Mouse (Mus musculus) E14TG2a.4 (cell line): ENCODE results near the gene Btbd8.

Experiments
- H3K27me3 ChIP-seq: 2 replicates; pipeline ENCODE4 v1.6.1; 2014; ENCODE audit warnings: low read length, control low read depth; ENCODE audit not compliant: insufficient read depth
- H3K36me3 ChIP-seq: 2 replicates; pipeline ENCODE4 v1.6.1; 2014; ENCODE audit warnings: low read length, control low read depth; ENCODE audit not compliant: insufficient read depth
- H3K4me1 ChIP-seq: replicated peaks from 2 replicates; pipeline ENCODE4 v1.6.1; 2014; ENCODE audit warnings: low read depth, low read length, control low read depth
- H3K4me3 ChIP-seq: replicated peaks from 2 replicates; pipeline ENCODE4 v1.5.1; 2014; ENCODE audit warnings: mild to moderate bottlenecking, low read length
- H3K9me3 ChIP-seq: 2 replicates; pipeline ENCODE4 v1.6.1; 2014; ENCODE audit warnings: low read length, control low read depth
- CTCF ChIP-seq: conservative IDR thresholded peaks from 2 replicates; pipeline ENCODE4 v1.5.1; 2014; ENCODE audit warnings: low read length
- NANOG ChIP-seq: IDR thresholded peaks from 2 replicates; pipeline ENCODE4 v1.6.1; 2014; ENCODE audit warnings: borderline replicate concordance, low read length, mixed read lengths
- POU5F1 ChIP-seq: IDR thresholded peaks from 2 replicates; pipeline ENCODE4 v1.6.1; 2014; ENCODE audit warnings: low read length, borderline replicate concordance

Gene Btbd8

GRCm38 (mm10) chr5:107533590-107533989 is 95.8 kb downstream of the Btbd8 start:
- Histone ChIP-seq H3K4me3 (no peak overlapping the region), H3K27me3 (peaks cover 9% of the 10 kb centered on the region; the same call in 1 of the 2 replicates), H3K4me1 (peaks cover 3% of the 10 kb centered on the region; the same call in 1 of the 2 replicates), H3K9me3 (no peaks in the 10 kb centered on the region), H3K36me3 (no peaks in the 10 kb centered on the region)
- TF ChIP-seq POU5F1 (no peak), CTCF (no peak)

- Histone ChIP-seq H3K4me3 (peak within 1 kb of the TSS; percentile 70), H3K9me3 (no peaks in the 10 kb centered on the region), H3K36me3 (no peaks in the 10 kb centered on the region), H3K4me1 (peaks cover 3% of the 10 kb centered on the region; the same call in 1 of the 2 replicates), H3K27me3 (peaks cover 9% of the 10 kb centered on the region; the same call in 1 of the 2 replicates)
- TF ChIP-seq CTCF (no peak), POU5F1 (no peak)
Measured at GRCm38 (mm10) chr5:107534581-107534980, 96.8 kb downstream of the Btbd8 start, which contains the start of gene 1700028K03Rik. 1700028K03Rik (plus strand) TSS chr5:107534709.

DNA sequence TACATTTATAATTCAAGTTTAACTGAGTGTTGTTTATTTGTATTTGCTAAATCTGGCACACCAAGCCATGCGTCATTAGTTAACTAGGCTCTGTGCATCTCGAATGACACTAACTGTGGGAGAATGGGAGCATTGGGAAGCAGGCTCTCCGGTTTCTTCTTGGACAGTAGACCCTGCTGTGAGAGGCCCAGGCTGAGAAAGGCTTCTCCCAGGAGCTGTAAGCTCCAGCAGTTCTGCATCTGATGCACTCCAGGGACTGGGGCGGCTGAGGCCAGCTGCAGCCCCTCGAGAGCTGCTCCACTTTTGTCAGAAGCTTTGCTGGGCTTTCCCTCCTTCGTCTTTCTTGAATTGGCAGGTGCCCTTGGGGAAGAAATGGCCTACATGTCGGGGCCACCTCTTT is 103.9 kb downstream of the Btbd8 start:
- no peaks in the 10 kb centered on the region for H3K4me1 ChIP-seq
- TF ChIP-seq NANOG: no peak
- no peak overlapping the region for H3K4me3 ChIP-seq
- H3K9me3 ChIP-seq: no peaks in the 10 kb centered on the region
- no peaks in the 10 kb centered on the region for H3K36me3 ChIP-seq
- H3K27me3 ChIP-seq: no peaks in the 10 kb centered on the region

DNA sequence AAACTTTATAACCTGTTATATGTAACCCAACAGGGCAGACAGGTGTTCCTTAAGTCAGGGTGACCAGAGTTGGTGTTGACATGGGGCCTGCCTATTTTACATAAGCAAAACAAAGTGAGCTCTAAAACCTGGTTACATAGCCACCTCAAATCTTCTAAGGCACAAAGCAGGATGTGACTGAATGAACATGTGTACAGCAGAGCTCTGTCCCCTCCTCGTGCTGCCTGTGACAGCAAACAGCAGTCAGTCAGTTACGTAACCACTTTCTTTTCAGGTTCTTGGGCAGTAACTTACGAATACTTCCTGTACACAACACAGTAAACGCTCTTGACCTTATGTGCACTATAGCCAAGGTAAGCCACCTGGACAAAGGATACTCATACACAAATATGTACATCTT is 108.1 kb downstream of the Btbd8 start:
- Histone ChIP-seq H3K36me3 (no peaks in the 10 kb centered on the region), H3K4me3 (no peak overlapping the region), H3K4me1 (no peaks in the 10 kb centered on the region), H3K27me3 (no peaks in the 10 kb centered on the region), H3K9me3 (no peaks in the 10 kb centered on the region)
- no peak for TF ChIP-seq POU5F1
- TF ChIP-seq CTCF: no peak
- no peak for TF ChIP-seq NANOG

DNA sequence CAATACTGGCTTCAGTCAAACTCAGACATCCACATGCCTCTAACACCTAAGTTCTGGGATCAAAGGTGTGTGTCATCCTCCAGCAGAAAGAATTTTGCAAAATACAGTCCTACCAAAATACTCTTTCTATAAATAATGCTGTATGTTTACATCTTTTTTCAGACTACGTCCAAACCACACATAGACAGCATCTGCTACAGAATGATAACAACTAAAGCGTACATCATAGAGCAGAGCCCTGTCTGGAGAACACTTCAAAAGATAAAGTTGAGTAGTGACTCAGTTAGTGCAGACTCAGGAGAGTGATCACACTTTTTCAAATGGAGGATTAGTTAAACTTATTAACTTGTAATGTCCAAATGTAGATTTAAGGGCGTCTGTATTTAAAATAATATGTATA is 110.2 kb downstream of the Btbd8 start:
- TF ChIP-seq NANOG (no peak), CTCF (no peak), POU5F1 (no peak)
- no peaks in the 10 kb centered on the region for H3K9me3 ChIP-seq
- no peaks in the 10 kb centered on the region for H3K27me3 ChIP-seq
- H3K4me1 ChIP-seq: no peaks in the 10 kb centered on the region
- no peak overlapping the region for H3K4me3 ChIP-seq
- H3K36me3 ChIP-seq: no peaks in the 10 kb centered on the region

- TF ChIP-seq POU5F1: no peak
- no peak for TF ChIP-seq CTCF
- no peak for TF ChIP-seq NANOG
- H3K27me3 ChIP-seq: no peaks in the 10 kb centered on the region
- no peaks in the 10 kb centered on the region for H3K4me1 ChIP-seq
- no peak overlapping the region for H3K4me3 ChIP-seq
- H3K36me3 ChIP-seq: no peaks in the 10 kb centered on the region
- no peaks in the 10 kb centered on the region for H3K9me3 ChIP-seq
Measured at GRCm38 (mm10) chr5:107548444-107548843, 110.6 kb downstream of the Btbd8 start.

- H3K27me3 ChIP-seq: no peaks in the 10 kb centered on the region
- no peak overlapping the region for H3K4me3 ChIP-seq
- H3K4me1 ChIP-seq: no peaks in the 10 kb centered on the region
- peaks cover 10% of the 10 kb centered on the region for H3K36me3 ChIP-seq
- TF ChIP-seq CTCF (no peak), POU5F1 (no peak), NANOG (no peak)
- H3K9me3 ChIP-seq: no peaks in the 10 kb centered on the region
Measured at GRCm38 (mm10) chr5:107554336-107554735, 116.5 kb downstream of the Btbd8 start.

DNA sequence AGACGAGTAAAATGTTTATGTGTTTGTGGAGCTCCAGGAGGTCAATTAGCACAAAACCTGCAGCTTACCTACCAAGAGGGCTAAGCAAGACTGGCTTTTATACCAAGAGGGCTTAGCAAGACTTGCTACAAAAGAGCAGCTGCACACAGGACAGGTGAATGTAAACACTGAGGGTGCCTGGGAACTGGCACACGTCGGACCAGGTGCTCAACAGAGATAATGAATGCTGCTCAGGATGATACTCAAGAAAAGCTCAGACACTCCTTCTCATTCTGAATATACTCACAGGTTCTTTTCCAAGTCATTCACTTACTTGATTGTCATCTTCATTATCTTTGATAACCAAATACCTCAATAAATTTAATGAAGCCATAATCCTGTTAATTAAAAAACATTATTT is 119.2 kb downstream of the Btbd8 start:
- Histone ChIP-seq H3K4me3 (no peak overlapping the region), H3K27me3 (no peaks in the 10 kb centered on the region), H3K9me3 (no peaks in the 10 kb centered on the region), H3K36me3 (peaks cover 27% of the 10 kb centered on the region), H3K4me1 (no peaks in the 10 kb centered on the region)
- TF ChIP-seq NANOG (no peak), CTCF (no peak), POU5F1 (no peak)
